Mouse (Mus musculus) lung, adult 2 months (tissue): ENCODE data around the gene Col6a4.

Source experiments
- CTCF ChIP-seq: fragments of 200-500 bp; IDR thresholded peaks from 2 replicates; pipeline ENCODE4 v1.5.1; 2011; ENCODE audit warnings: mild to moderate bottlenecking, low read length, control low read depth; ENCODE audit not compliant: insufficient read depth
- POLR2A ChIP-seq: fragments of 200-500 bp; IDR thresholded peaks from 2 replicates; pipeline ENCODE4 v1.6.1; 2011; ENCODE audit warnings: low read depth, mild to moderate bottlenecking, control low read depth, low read length, borderline replicate concordance; ENCODE audit errors: extremely low read depth

DNA sequence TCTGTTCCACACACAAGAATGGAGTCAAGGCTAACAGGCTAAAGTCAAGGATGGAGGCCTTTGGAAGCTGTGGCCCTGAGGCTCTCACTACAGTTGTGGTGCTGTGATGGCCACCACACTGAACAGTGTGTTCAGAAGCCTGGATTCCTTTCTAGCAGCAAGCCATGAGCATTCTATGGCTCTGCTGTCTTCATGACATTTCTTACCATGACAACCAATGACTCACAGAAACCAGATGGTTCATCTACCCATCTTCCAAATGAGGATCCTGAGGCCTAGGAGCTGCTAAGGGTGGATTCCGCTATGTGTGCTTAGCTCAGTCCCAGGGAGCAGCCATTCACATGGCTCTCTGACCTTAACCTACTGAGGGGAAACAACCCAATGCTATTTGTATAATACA lies 57.3 kb downstream of the Col6a4 start:
- TF ChIP-seq CTCF (no peak), POLR2A (no peak)
